Comparison of ENCODE assay signal across 9 mouse cellular contexts in the genomic region with DNA sequence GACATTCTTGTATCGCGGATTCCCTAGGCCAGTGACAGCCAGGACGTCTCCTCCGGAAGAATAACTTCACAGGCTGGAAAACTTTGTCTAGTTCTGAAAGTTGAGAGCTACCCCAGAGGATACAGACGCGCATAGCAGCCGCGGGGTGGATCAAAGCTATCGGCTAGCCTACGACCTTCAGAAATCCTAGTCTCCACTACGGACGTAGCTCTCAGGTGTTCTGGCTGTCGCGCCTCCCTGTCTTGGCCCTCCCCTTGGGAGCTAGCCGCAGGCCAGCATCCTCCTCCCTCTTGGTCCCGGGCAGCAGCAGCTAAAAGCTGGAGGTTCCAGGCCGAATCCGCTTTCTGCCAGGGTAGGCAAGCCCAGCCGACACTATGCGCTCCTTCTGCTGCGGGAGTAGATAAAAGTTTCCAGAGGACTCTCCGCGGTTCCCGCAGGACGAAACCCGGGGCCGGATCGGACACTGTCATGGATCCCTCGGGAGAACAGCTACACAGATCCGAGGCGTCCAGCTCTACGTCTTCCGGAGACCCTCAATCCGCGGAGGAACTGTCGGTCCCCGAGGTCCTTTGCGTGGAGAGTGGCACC. TPM values are rescaled to one million over a fixed set of nuclear protein-coding genes. Genes with fewer than 3 reads are reported as not detected.
DNase-seq lines count a peak whose midpoint lies in the region; ATAC-seq lines count a peak whose summit lies in the region.
"Had no signal": no experiment of that assay in that cellular context is flagged by ENCODE, and none has a peak within 500 bp of the region (broad histone marks: within the 10 kb centered on the region; RNA-seq: fewer than 3 reads in every experiment).

No protein-coding gene starts in this region.

- no peaks in the 10 kb centered on the region for H3K36me3 ChIP-seq in heart, embryonic 10.5 days
- no peaks in the 10 kb centered on the region for H3K36me3 ChIP-seq in midbrain, embryonic 16.5 days (ENCODE audit: control insufficient read depth, insufficient read depth, low read length)

- peak overlapping the region; percentile 68 for H3K9ac ChIP-seq in midbrain, embryonic 16.5 days (ENCODE audit: low read depth, low read length)

- DNase-seq in adrenal gland, adult 18-20 months (ENCODE audit: low spot score in 2 of 2) = peak; percentile 25 to 38
- no peak for DNase-seq in adrenal gland, postnatal 4 days (ENCODE audit: low spot score in 2 of 2)
- peak; percentile 18 for DNase-seq in right cerebral cortex, postnatal 14 days
- no peak for DNase-seq in right cerebral cortex, postnatal 36 days (ENCODE audit: low spot score in 2 of 2)
- peak; percentile 80 for DNase-seq in heart, embryonic 10.5 days (ENCODE audit: low spot score)
- peak; percentile 39 for DNase-seq in kidney, postnatal 10 days
- no peak for DNase-seq in adipocyte (ENCODE audit: low spot score)

- WGBS in heart, embryonic 10.5 days = under 1% methylated on average over 38 of the region's 38 CpGs
- WGBS in midbrain, embryonic 16.5 days = under 1% methylated on average over 38 of the region's 38 CpGs

- peaks cover 25% of the 10 kb centered on the region for H3K4me1 ChIP-seq in heart, embryonic 10.5 days
- peaks cover 14% of the 10 kb centered on the region; the same call in 1 of the 2 replicates for H3K4me1 ChIP-seq in midbrain, embryonic 16.5 days (ENCODE audit: control insufficient read depth, insufficient read depth, low read length)

- peak overlapping the region; percentile 100 for H3K4me2 ChIP-seq in midbrain, embryonic 16.5 days (ENCODE audit: low read length)

- ATAC-seq in midbrain, embryonic 16.5 days = peak; percentile 67

- peak overlapping the region; percentile 89 for H3K27ac ChIP-seq in heart, embryonic 10.5 days
- no peak overlapping the region for H3K27ac ChIP-seq in midbrain, embryonic 16.5 days (ENCODE audit: low read length)

- H3K27me3 ChIP-seq in heart, embryonic 10.5 days (ENCODE audit: insufficient read depth, poor library complexity, severe bottlenecking) = peaks cover 15% of the 10 kb centered on the region
- peaks cover 18% of the 10 kb centered on the region for H3K27me3 ChIP-seq in midbrain, embryonic 16.5 days (ENCODE audit: control insufficient read depth, insufficient read depth, low read depth, low read length)

- peak overlapping the region; percentile 73 for H3K4me3 ChIP-seq in heart, embryonic 10.5 days
- peak overlapping the region; percentile 51 for H3K4me3 ChIP-seq in midbrain, embryonic 16.5 days (ENCODE audit: low read depth, low read length)

- no peaks in the 10 kb centered on the region for H3K9me3 ChIP-seq in heart, embryonic 10.5 days
- no peaks in the 10 kb centered on the region for H3K9me3 ChIP-seq in midbrain, embryonic 16.5 days (replicated peaks; ENCODE audit: control insufficient read depth, low read length, poor library complexity, severe bottlenecking)

RNA-seq across cellular contexts. Expression of gene Ppp1r3g, which starts 9.6 kb away (rescaled TPM):
- total RNA-seq in adrenal gland, adult 18-20 months (2021) = 1 to 10 TPM in 1 of 2 experiments, under 1 TPM in 1; 0.33 to 2.7 TPM
- under 1 TPM; 0.20 to 0.51 TPM for total RNA-seq in adrenal gland, postnatal 4 days (2021)
- polyA plus RNA-seq in heart, embryonic 10.5 days (2016; fragmentation: Nextera tagmentation; extraction: Ambion mirVana) = 6.2 and 7.6 TPM in 2 replicates
- 0.48 and 0.95 TPM in 2 replicates for polyA plus RNA-seq in midbrain, embryonic 16.5 days (2015; fragmentation: Nextera tagmentation; extraction: Ambion mirVana)
- total RNA-seq: neutrophil, adult 5-6 weeks had no signal

Comparison
In these comparisons a context has a peak if more than half of its experiments do, and no peak if none do; other contexts are left out.
1. DNase-seq: peak in adrenal gland, adult 18-20 months (2 of 2), right cerebral cortex, postnatal 14 days (single experiment), heart, embryonic 10.5 days (single experiment) and kidney, postnatal 10 days (single experiment); none in adrenal gland, postnatal 4 days (0 of 2), right cerebral cortex, postnatal 36 days (0 of 2) and adipocyte (single experiment).